Mouse (Mus musculus): ENCODE measurements around the gene Cdhr5. TPM values are rescaled to one million over a fixed set of nuclear protein-coding genes. Genes with fewer than 3 reads are reported as not detected.

The Cdhr5 gene
- polyA plus RNA-seq, 2 experiments: 0.07 to 0.24 TPM

DNA sequence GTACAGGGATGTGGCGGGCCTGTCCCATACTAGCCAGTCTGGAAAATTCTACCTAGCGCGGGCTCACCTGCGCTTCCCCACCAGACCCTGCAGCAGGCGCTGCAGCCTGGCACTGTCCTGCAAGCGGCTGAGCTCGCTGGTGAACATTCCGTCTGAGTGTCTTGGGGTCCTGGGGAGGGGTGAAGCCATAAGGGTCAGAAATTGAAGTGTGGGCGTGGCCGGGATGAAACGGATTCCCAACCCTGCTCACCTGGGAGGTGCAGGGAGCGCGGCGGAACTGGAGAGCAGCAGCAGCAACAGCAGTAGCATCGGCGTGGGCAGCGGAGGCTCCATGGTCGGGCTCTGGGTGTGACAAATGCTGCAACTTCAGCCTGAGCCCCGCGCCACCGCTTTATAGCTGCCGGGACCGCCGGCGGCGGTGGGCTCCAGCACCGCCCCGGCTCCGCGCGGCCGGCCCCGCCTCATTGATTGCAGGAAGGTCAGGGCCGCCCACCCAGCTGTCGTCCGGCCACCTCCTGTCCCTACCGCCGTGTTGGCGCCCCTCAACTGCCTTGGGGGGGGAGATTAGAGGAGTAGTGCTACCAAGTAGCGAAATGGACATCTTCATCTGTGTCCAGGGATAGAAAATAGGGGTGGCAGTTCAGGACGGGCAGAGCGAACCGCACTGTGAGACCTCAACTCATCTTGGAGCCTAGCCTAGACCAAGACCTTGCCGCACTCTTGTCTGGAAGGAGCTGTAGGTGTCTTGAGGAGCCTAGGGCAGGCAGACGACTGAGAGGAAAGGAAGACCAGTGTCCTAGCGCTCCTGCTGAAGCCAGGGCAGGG is 2.4 kb upstream of the Cdhr5 start, which contains the start of gene Sct:
Gene Sct (minus strand): TSS at position 368 of the 825 bp plus-strand sequence.
- no peak within 1 kb of the TSS for H3K9ac ChIP-seq (replicated peaks)
- 5% methylated on average over 46 of the region's 46 CpGs for WGBS (ENCODE audit: insufficient replicate concordance)

DNA sequence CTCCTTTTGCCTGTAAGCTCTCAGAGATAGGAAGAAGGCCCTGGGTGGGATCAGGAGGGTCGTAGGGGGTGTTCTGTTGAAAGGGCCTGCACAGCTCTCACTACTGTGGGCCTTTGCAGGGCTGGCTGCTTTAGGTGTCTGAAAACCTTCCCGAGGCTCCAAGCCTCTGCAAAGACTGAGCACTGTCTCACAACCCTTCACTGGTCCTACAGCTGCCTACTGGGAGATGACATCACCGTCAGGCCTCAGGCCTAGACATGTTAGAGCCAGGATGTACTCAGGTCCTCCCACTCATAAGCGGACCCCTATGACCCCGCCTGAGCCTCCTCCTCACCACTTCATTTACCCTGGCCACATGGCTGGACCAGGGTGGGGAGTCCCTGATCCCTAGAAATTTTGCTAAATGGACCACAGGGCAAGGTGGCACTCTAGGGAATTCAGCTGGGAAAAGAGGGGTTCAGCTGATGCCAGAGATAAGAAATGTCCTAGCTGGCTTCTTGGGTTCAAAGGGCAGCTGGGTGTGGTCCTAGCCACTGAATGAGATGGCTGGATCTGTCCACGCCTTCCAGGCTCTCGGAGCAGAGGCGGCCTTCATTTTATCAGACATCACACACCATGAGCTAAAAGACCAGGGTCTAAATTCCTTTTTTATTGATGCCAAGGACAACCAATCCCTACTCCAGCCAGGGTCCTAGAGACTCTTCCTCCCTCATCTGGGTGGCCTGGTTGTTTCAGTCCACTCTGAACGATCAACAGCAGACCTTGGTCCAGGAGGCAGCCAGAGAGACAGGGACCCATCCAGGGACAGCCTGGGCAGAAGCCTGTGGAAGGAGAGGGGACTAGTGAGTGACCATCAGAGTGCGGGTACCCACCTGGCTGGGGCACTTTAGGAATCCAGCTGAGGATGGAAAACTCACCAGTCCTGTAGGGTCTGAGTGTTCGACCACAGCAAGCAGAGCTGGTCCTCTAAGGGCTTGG is 1.4 kb upstream of the Cdhr5 start:
- Histone ChIP-seq H3K36me3 (replicated peaks; ENCODE audit: control insufficient read depth, insufficient read depth, low read depth) (no peaks in the 10 kb centered on the region), H3K4me2 (ENCODE audit: low read depth) (no peak overlapping the region), H3K9ac (replicated peaks) (no peak overlapping the region), H3K4me3 (ENCODE audit: insufficient read depth in 1 of 2, low read depth in 2 of 2, low read length in 2 of 2) (no peak overlapping the region), H3K27me3 (ENCODE audit: control insufficient read depth, insufficient read depth, low read length) (peaks cover 22% of the 10 kb centered on the region), H3K4me1 (replicated peaks; ENCODE audit: control insufficient read depth in 2 of 2, insufficient read depth in 2 of 2, low read length in 1 of 2) (0 out of 4 replicates have a peak, but pooled peaks cover 0 to 2% of the 10 kb centered on the region in 2 experiments), H3K27ac (no peak overlapping the region), H3K9me3 (ENCODE audit: control insufficient read depth, low read length) (no peaks in the 10 kb centered on the region)
- whole genome bisulfite sequencing (ENCODE audit: insufficient replicate concordance): 61% methylated on average over 11 of the region's 11 CpGs
- DNase-seq (ENCODE audit: low read depth in 3 of 3, low spot score in 3 of 3) (no peak), ATAC-seq (ENCODE audit: insufficient read depth) (no peak)
- no peak for TF ChIP-seq EP300 (IDR thresholded peaks at IDR 0.05; ENCODE audit: low read depth)
- TF ChIP-seq CTCF (IDR thresholded peaks at IDR 0.05; ENCODE audit: low read depth): no peak

More for the DNA sequence above, 2.4 kb upstream of the Cdhr5 start, which contains the start of gene Sct:
- Histone ChIP-seq H3K9me3 (ENCODE audit: control insufficient read depth, low read length) (no peaks in the 10 kb centered on the region), H3K27ac (no peak within 1 kb of the TSS), H3K4me3 (ENCODE audit: insufficient read depth in 1 of 2, low read depth in 2 of 2, low read length in 2 of 2) (peak within 1 kb of the TSS; percentile 1 to 31; a peak in 3 of 4 replicates), H3K4me2 (ENCODE audit: low read depth) (peak within 1 kb of the TSS; percentile 58), H3K4me1 (replicated peaks; ENCODE audit: control insufficient read depth in 2 of 2, insufficient read depth in 2 of 2, low read length in 1 of 2) (peaks cover 0 to 2% of the 10 kb centered on the region in 2 experiments; a peak in 1 of 4 replicates), H3K27me3 (ENCODE audit: control insufficient read depth, insufficient read depth, low read length) (peaks cover 22% of the 10 kb centered on the region), H3K36me3 (replicated peaks; ENCODE audit: control insufficient read depth, insufficient read depth, low read depth) (no peaks in the 10 kb centered on the region)
- peak; percentile 56; the same call in 1 of the 2 replicates for TF ChIP-seq CTCF (IDR thresholded peaks at IDR 0.05; ENCODE audit: low read depth)
- no peak for TF ChIP-seq EP300 (IDR thresholded peaks at IDR 0.05; ENCODE audit: low read depth)
- no peak for ATAC-seq (ENCODE audit: insufficient read depth)
- no peak for DNase-seq (ENCODE audit: low read depth in 3 of 3, low spot score in 3 of 3)

DNA sequence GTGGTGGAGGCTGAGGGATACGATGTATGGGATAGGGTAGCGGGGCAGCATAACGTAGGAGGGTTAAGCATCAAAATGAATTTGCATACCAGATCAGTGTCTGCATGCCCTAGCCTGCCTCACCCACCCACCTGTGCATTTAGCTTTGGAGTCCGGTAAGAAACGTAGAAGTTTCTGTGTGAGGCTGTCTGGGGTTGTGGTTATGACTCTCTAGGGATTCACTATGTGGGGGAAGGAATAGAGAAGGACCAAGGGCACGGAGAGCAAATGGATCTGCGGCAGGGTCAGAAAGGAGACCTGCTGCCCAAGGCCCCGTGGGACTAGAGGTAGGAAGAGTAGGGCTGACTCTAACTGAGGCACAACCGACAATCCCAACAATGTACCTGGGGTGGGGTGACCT is 1.2 kb downstream of the Cdhr5 start:
- ATAC-seq (ENCODE audit: insufficient read depth) (no peak), DNase-seq (ENCODE audit: low read depth in 3 of 3, low spot score in 3 of 3) (no peak)
- Histone ChIP-seq H3K4me1 (replicated peaks; ENCODE audit: control insufficient read depth in 2 of 2, insufficient read depth in 2 of 2, low read length in 1 of 2) (0 out of 4 replicates have a peak, but pooled peaks cover 0 to 2% of the 10 kb centered on the region in 2 experiments), H3K4me3 (ENCODE audit: insufficient read depth in 1 of 2, low read depth in 2 of 2, low read length in 2 of 2) (no peak overlapping the region), H3K9ac (replicated peaks) (no peak overlapping the region), H3K27me3 (ENCODE audit: control insufficient read depth, insufficient read depth, low read length) (peaks cover 19% of the 10 kb centered on the region), H3K4me2 (ENCODE audit: low read depth) (no peak overlapping the region), H3K27ac (no peak overlapping the region), H3K9me3 (ENCODE audit: control insufficient read depth, low read length) (no peaks in the 10 kb centered on the region), H3K36me3 (replicated peaks; ENCODE audit: control insufficient read depth, insufficient read depth, low read depth) (no peaks in the 10 kb centered on the region)
- 70% methylated on average over 9 of the region's 9 CpGs for WGBS (ENCODE audit: insufficient replicate concordance)
- no peak for TF ChIP-seq CTCF (IDR thresholded peaks at IDR 0.05; ENCODE audit: low read depth)
- TF ChIP-seq EP300 (IDR thresholded peaks at IDR 0.05; ENCODE audit: low read depth): no peak

DNA sequence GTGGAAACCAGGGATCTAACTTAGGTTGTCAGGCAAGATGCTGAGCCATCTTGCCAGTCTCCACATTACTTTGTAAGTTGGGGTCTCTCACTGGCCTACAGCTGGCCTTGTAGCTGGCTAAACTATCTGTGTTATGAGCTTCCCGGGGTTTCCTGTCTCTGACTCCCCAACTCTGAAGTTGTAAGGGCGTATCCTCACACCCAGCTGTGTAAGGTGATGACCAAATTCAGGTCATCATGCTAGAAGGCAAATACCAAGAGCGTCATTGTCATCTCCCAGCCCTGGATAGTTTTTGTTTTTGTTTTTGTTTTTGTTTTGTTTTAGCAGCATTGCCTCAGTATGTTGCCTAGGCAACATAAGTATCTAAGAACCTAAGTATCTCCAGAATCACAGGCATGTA is 6.0 kb downstream of the Cdhr5 start:
- no peak overlapping the region for H3K4me2 ChIP-seq (ENCODE audit: low read depth)
- 66% methylated on average over 3 of the region's 3 CpGs for WGBS (ENCODE audit: insufficient replicate concordance)

More for the DNA sequence above, 6.0 kb downstream of the Cdhr5 start:
- no peaks in the 10 kb centered on the region for H3K36me3 ChIP-seq (replicated peaks; ENCODE audit: control insufficient read depth, insufficient read depth, low read depth)
- no peak for ATAC-seq (ENCODE audit: insufficient read depth)
- no peaks in the 10 kb centered on the region; the same call in 1 of the 2 replicates for H3K27me3 ChIP-seq (ENCODE audit: control insufficient read depth, insufficient read depth, low read length)
- no peak for DNase-seq (ENCODE audit: low read depth in 3 of 3, low spot score in 3 of 3)
- no peak overlapping the region for H3K4me3 ChIP-seq (ENCODE audit: insufficient read depth in 1 of 2, low read depth in 2 of 2, low read length in 2 of 2)
- no peaks in the 10 kb centered on the region for H3K9me3 ChIP-seq (ENCODE audit: control insufficient read depth, low read length)
- H3K4me1 ChIP-seq (replicated peaks; ENCODE audit: control insufficient read depth in 2 of 2, insufficient read depth in 2 of 2, low read length in 1 of 2): peaks cover 6% of the 10 kb centered on the region in 2 experiments
- no peak for TF ChIP-seq CTCF (IDR thresholded peaks at IDR 0.05; ENCODE audit: low read depth)
- no peak for TF ChIP-seq EP300 (IDR thresholded peaks at IDR 0.05; ENCODE audit: low read depth)
- no peak overlapping the region for H3K27ac ChIP-seq
- no peak overlapping the region for H3K9ac ChIP-seq (replicated peaks)

All from liver, embryonic 14.5 days (tissue).